Mouse (Mus musculus) lung, embryonic 15.5 days (tissue): ENCODE measurements around the gene Rdx. TPM values are rescaled to one million over a fixed set of nuclear protein-coding genes. Genes with fewer than 3 reads are reported as not detected.

Experiments used
- ATAC-seq: fragments of 200-750 bp; cut with Nextera tagmentation; 2 replicates; pipeline ENCODE4 v1.8.0; 2017; ENCODE audit warnings: moderate number of reproducible peaks, borderline replicate concordance; ENCODE audit not compliant: low FRiP score, low TSS enrichment; ENCODE audit errors: extremely low read depth
- H3K27ac ChIP-seq: fragments of 300-500 bp; sonication (generic); 2 replicates; pipeline ENCODE4 v1.5.1; 2015; ENCODE audit warnings: moderate library complexity, mild to moderate bottlenecking, inconsistent platforms
- H3K27me3 ChIP-seq: fragments of 300-500 bp; sonication (generic); 2 replicates; pipeline ENCODE4 v1.6.1; 2015; ENCODE audit warnings: inconsistent platforms
- H3K36me3 ChIP-seq: fragments of 300-500 bp; sonication (generic); 2 replicates; pipeline ENCODE4 v1.6.1; 2015; ENCODE audit warnings: inconsistent platforms
- H3K4me1 ChIP-seq: fragments of 300-500 bp; sonication (generic); 2 replicates; pipeline ENCODE4 v1.6.1; 2015; ENCODE audit warnings: inconsistent platforms
- H3K4me2 ChIP-seq: fragments of 300-500 bp; sonication (generic); 2 replicates; pipeline ENCODE4 v1.6.1; 2015; ENCODE audit warnings: inconsistent platforms, mild to moderate bottlenecking, moderate library complexity
- H3K4me3 ChIP-seq: fragments of 300-500 bp; sonication (generic); 2 replicates; pipeline ENCODE4 v1.5.1; 2015; ENCODE audit warnings: mild to moderate bottlenecking, inconsistent platforms
- H3K9ac ChIP-seq: fragments of 300-500 bp; sonication (generic); 2 replicates; pipeline ENCODE4 v1.6.1; 2015; ENCODE audit warnings: inconsistent platforms
- H3K9me3 ChIP-seq: fragments of 300-500 bp; sonication (generic); 2 replicates; pipeline ENCODE4 v1.6.1; 2016; ENCODE audit warnings: inconsistent platforms
- WGBS: fragments of 180-500 bp; shearing (Covaris S2); methylation state at CpG from one replicate; pipeline ENCODE4 v1.1.7; 2015; 5-methylcytosine and 5-hydroxymethylcytosine counted together
- polyA plus RNA-seq: library from polyadenylated mRNA; unstranded; fragments of >200 nt; fragmentation: Nextera tagmentation; extraction: Ambion mirVana; gene quantifications from 2 replicates; pipeline ENCODE4 v1.2.1, GENCODE M21; 2015

The Rdx gene
- polyA plus RNA-seq, 1 experiment from 2014 or later, result 132 TPM

DNA sequence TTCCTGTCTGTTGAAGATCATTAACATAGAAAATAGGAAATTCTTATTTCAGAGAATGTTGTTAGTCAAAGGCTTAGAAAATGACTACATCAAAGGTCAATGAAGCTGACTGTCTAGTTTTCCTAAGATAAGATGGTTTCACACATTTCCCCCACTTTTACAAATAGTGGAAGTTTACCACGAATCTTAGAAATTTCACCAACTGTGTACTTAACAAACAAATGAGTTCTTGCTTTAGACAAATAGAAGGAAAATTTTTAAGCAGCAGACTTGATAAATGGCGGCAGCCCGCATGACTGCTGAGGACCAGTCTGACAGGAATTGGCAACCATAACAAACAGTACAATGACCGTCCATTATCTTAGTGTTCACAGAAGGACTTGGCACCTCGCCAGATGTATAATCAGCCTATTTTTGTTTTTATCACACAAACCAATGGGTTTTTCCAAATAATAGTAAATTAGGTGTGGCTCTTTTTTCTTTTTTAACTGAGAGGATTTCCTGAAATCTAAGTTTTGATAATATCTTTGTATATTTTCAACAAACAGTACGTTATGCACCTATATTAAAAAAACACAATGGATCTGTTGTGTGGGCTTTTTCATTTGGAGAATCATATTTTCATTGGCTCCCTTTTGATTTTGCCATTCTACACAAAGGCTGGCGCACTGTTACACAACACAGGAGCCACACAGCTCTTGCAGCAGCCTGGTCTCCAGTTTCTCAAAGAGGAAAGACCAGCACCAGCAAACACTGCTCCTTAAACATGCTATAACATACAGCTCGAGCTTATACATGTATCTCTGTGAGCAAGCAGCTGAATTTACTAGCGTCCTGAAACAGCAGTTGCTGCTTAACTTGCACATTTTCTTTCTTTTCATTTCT is 18.2 kb upstream of the Rdx start:
- H3K4me3 ChIP-seq, result no peak overlapping the region
- no peaks in the 10 kb centered on the region for H3K27me3 ChIP-seq
- H3K4me2 ChIP-seq, result no peak overlapping the region
- no peak for ATAC-seq
- no peak overlapping the region for H3K27ac ChIP-seq
- H3K4me1 ChIP-seq, result peaks cover 10% of the 10 kb centered on the region
- H3K9me3 ChIP-seq, result no peaks in the 10 kb centered on the region
- no peak overlapping the region for H3K9ac ChIP-seq
- H3K36me3 ChIP-seq, result no peaks in the 10 kb centered on the region
- 26% methylated on average over 9 of the region's 9 CpGs for WGBS

DNA sequence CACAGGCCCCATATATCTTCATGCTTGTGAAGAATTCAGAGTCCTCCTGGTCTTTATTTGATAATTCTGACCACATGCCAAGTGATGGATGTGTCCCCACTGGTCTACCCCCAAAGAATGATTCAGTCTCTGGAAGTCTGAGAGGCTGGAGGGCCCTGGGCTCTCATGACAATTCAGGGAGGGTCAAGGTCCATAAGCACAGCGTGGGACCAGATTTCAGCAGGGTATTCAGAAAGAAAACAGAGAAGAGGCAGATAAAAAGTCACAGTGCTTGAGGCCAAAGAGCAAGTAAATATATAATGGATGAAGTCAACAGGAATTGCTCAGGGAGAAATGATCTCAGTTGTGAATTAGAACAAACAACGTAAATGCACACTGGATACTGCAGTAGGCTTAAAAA is 15.5 kb upstream of the Rdx start:
- Histone ChIP-seq H3K9ac (no peak overlapping the region), H3K4me2 (no peak overlapping the region), H3K4me1 (peaks cover 10% of the 10 kb centered on the region), H3K27me3 (no peaks in the 10 kb centered on the region), H3K9me3 (no peaks in the 10 kb centered on the region), H3K4me3 (no peak overlapping the region), H3K27ac (no peak overlapping the region), H3K36me3 (no peaks in the 10 kb centered on the region)
- 74% methylated on average over 2 of the region's 2 CpGs for WGBS
- ATAC-seq, result no peak

- Histone ChIP-seq H3K9ac (no peak overlapping the region), H3K4me2 (no peak overlapping the region), H3K36me3 (no peaks in the 10 kb centered on the region), H3K4me1 (no peaks in the 10 kb centered on the region), H3K9me3 (no peaks in the 10 kb centered on the region), H3K27ac (no peak overlapping the region), H3K27me3 (no peaks in the 10 kb centered on the region), H3K4me3 (no peak overlapping the region)
- no peak for ATAC-seq
- WGBS, result 70% methylated on average over 1 of the region's 1 CpGs
Measured at GRCm38 (mm10) chr9:52037493-52037892, 9.5 kb upstream of the Rdx start.

- Histone ChIP-seq H3K27ac (no peak overlapping the region), H3K4me3 (no peak overlapping the region), H3K27me3 (no peaks in the 10 kb centered on the region), H3K4me2 (no peak overlapping the region), H3K36me3 (no peaks in the 10 kb centered on the region), H3K4me1 (no peaks in the 10 kb centered on the region), H3K9me3 (no peaks in the 10 kb centered on the region), H3K9ac (no peak overlapping the region)
- 62% methylated on average over 2 of the region's 2 CpGs for WGBS
- no peak for ATAC-seq
Measured at GRCm38 (mm10) chr9:52041657-52042056, 5.3 kb upstream of the Rdx start.

- H3K4me1 ChIP-seq, result peaks cover 15% of the 10 kb centered on the region
- peak overlapping the region; percentile 98; the same call in 1 of the 2 replicates for H3K9ac ChIP-seq
- no peaks in the 10 kb centered on the region for H3K9me3 ChIP-seq
- H3K4me3 ChIP-seq, result peak overlapping the region; percentile 98
- 0 out of 2 replicates have a peak overlapping the region, but pooled peaks have one; percentile 99 for H3K27ac ChIP-seq
- peak overlapping the region; percentile 63 for H3K4me2 ChIP-seq
- H3K36me3 ChIP-seq, result no peaks in the 10 kb centered on the region
- no peaks in the 10 kb centered on the region for H3K27me3 ChIP-seq
- ATAC-seq, result no peak
- 28% methylated on average over 5 of the region's 5 CpGs for WGBS
Measured at GRCm38 (mm10) chr9:52046686-52047085, 287 bp upstream of the Rdx start.

DNA sequence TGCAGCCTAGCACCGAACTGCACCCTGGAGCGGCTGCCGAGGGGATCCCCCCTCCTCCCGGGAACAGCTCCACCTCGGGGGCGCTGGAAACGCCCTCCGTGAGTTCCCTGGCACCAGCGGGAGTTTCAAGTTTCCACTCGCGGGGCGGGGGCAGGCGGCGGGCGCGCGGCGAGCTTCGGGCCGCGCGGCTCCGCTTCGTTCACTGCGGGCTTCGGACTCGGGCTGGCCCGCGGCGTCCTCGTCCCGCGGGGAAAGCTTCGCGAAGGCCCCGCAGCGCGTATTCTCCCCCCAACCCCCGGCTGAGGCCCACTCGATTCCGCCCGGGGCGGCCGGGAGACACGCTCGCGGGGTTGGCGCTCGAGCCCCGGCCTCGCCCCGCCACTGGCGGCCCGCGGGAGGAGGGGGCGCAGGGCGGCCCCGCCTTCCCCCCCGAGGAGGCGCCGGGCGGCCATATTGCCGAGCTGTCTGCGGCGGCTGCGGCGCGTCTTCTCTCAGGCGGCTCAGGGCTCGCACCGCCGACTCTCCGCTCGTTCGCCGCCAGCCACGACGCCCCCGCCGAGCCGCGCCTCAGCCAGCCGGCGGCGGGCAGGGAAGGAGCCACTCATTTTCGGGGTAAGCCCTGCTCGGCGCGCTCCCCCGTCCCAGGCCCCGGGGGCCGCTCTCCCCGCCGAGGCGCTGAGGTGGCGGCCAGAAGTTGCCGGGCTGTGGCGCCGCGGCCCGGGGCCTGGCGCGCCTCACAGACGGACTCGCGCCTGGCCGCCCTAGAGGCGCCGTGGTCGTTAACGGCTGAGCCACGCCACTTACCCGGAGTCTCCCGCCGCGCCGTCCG is 1.1 kb downstream of the Rdx start:
- Histone ChIP-seq H3K4me1 (peaks cover 15% of the 10 kb centered on the region), H3K27me3 (no peaks in the 10 kb centered on the region), H3K9ac (peak overlapping the region; percentile 98), H3K4me2 (peak overlapping the region; percentile 63), H3K4me3 (peak overlapping the region; percentile 98), H3K9me3 (no peaks in the 10 kb centered on the region), H3K27ac (peak overlapping the region; percentile 99), H3K36me3 (no peaks in the 10 kb centered on the region)
- peak; percentile 94 for ATAC-seq
- under 1% methylated on average over 70 of the region's 118 CpGs for WGBS

DNA sequence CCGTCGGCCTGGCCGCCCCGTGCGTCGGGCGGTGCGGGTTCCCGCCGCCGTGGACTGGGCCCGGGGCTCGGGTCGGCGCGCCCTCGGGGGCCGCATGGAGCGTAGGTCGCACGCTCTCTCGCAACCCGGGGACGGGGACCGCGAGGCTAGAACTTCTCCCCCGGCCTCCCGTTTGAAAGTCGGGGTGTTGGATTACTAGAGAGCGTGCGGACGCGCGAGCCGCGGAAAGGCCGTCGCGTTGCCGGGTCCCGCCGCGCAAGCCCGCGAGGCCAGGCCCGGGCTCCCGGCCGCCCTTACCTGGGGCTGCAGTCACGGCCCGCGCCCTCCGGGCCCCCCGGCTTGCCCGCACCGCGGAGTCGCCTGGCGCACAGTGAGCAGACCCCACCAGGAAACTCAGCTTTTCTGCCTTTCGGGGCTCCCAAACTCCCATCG is 1.7 kb downstream of the Rdx start:
- peak; percentile 53; the same call in 1 of the 2 replicates for ATAC-seq
- no peaks in the 10 kb centered on the region for H3K36me3 ChIP-seq
- H3K4me3 ChIP-seq, result peak overlapping the region; percentile 98
- WGBS, result under 1% methylated on average over 60 of the region's 60 CpGs
- peak overlapping the region; percentile 98 for H3K9ac ChIP-seq
- no peaks in the 10 kb centered on the region for H3K9me3 ChIP-seq
- peak overlapping the region; percentile 63 for H3K4me2 ChIP-seq
- H3K27ac ChIP-seq, result peak overlapping the region; percentile 99
- H3K27me3 ChIP-seq, result no peaks in the 10 kb centered on the region
- peaks cover 15% of the 10 kb centered on the region for H3K4me1 ChIP-seq

DNA sequence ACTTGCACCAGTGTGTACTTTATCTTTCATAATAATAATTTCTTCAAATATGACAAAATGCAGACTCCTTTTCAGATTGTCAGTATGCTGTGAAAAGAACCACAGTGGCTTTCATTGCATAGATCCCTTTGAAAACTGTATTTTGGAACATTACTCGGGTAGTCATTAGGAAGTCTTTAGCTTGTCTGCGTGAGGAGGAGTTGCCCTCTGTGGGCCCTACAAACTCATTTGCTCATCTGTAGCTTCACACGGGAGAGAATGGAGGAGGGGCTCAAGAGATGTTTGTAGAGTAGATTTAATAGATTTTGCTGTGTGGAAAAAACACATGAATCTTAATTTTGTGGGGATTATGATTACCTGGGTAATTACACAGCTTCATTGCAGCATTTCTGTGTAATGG is 2.6 kb downstream of the Rdx start:
- no peaks in the 10 kb centered on the region for H3K9me3 ChIP-seq
- ATAC-seq, result no peak
- H3K27ac ChIP-seq, result no peak overlapping the region
- H3K36me3 ChIP-seq, result no peaks in the 10 kb centered on the region
- H3K4me1 ChIP-seq, result peaks cover 17% of the 10 kb centered on the region
- H3K4me2 ChIP-seq, result peak overlapping the region; percentile 63
- peak overlapping the region; percentile 98 for H3K4me3 ChIP-seq
- peak overlapping the region; percentile 98 for H3K9ac ChIP-seq
- WGBS, result under 1% methylated on average over 3 of the region's 3 CpGs
- no peaks in the 10 kb centered on the region for H3K27me3 ChIP-seq

DNA sequence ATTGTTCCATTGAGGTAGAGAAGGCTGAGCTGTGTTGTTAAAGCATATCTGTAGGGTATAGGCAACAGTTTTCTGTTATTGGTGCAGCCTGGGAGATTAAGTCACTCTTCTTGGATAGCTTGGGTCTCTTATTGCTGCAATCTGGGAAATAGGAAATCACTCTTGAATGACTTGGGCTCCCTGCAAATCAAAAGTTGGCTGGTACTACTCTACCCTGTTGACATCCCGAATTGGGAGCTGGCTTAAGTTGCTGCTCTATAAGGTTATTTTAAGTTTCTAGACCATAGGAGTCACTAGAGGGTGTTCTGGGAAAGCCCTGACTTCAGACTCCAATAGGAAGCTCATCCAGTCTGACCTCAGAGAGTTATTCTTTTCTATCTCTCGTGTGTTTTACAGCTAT is 3.4 kb downstream of the Rdx start:
- peak overlapping the region; percentile 63 for H3K4me2 ChIP-seq
- H3K9me3 ChIP-seq, result no peaks in the 10 kb centered on the region
- peaks cover 17% of the 10 kb centered on the region for H3K4me1 ChIP-seq
- no peaks in the 10 kb centered on the region for H3K27me3 ChIP-seq
- ATAC-seq, result no peak
- peak overlapping the region; percentile 11; the same call in 1 of the 2 replicates for H3K9ac ChIP-seq
- peak overlapping the region; percentile 98 for H3K4me3 ChIP-seq
- no peak overlapping the region for H3K27ac ChIP-seq
- WGBS, result 18% methylated on average over 2 of the region's 2 CpGs
- no peaks in the 10 kb centered on the region for H3K36me3 ChIP-seq

DNA sequence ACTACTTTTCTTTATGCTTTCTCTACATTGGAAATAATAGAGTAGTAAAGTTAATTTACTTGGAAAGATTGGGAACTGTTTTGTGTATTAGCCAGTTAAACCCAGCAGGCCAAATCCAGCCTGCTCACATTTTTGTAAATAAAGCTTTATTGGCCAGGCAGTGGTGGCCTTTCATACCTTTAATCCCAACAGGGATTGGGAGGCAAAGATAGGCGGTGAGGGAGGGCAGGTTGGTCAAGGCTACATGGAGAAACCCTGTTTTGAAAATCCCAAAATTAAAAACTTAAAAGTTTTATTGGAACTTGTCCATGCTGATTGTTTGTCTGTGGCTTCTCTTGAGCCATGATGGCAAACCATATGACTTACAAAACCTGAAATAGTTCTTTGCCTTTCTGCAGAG is 5.2 kb downstream of the Rdx start:
- H3K9me3 ChIP-seq, result no peaks in the 10 kb centered on the region
- H3K4me3 ChIP-seq, result no peak overlapping the region
- no peak overlapping the region for H3K27ac ChIP-seq
- H3K36me3 ChIP-seq, result no peaks in the 10 kb centered on the region
- H3K9ac ChIP-seq, result no peak overlapping the region
- 83% methylated on average over 1 of the region's 1 CpGs for WGBS
- peaks cover 13% of the 10 kb centered on the region for H3K4me1 ChIP-seq
- H3K27me3 ChIP-seq, result no peaks in the 10 kb centered on the region
- no peak overlapping the region for H3K4me2 ChIP-seq
- no peak for ATAC-seq

DNA sequence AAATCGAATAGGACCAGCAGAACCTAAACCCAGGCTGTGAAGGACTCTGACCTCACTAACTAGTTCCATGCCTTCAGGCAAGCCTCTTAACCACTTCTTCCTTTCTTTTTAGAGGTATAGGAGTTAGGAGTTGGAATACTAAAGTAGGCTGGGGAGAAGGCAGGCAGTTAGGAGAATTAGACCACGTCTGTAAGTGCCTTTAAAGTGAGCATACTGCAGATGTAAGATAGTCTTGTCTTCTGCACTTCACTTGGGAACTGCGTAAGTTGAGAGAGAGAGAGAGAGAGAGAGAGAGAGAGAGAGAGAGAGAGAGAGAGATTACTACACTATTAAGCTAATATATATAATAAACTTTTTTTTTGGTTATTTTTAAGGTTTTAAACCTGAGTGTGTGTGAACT is 8.3 kb downstream of the Rdx start:
- Histone ChIP-seq H3K36me3 (no peaks in the 10 kb centered on the region), H3K4me1 (peaks cover 18% of the 10 kb centered on the region), H3K9me3 (no peaks in the 10 kb centered on the region), H3K4me3 (no peak overlapping the region), H3K27ac (no peak overlapping the region), H3K27me3 (no peaks in the 10 kb centered on the region), H3K9ac (no peak overlapping the region), H3K4me2 (no peak overlapping the region)
- ATAC-seq, result no peak
- WGBS, result 73% methylated on average over 3 of the region's 3 CpGs

GRCm38 (mm10) chr9:52059788-52060187 is 12.8 kb downstream of the Rdx start:
- H3K9ac ChIP-seq, result no peak overlapping the region
- WGBS, result 60% methylated on average over 2 of the region's 2 CpGs
- H3K36me3 ChIP-seq, result peaks cover 25% of the 10 kb centered on the region
- H3K4me3 ChIP-seq, result no peak overlapping the region
- no peak for ATAC-seq
- H3K9me3 ChIP-seq, result no peaks in the 10 kb centered on the region
- H3K27ac ChIP-seq, result no peak overlapping the region
- peaks cover 8% of the 10 kb centered on the region; the same call in 1 of the 2 replicates for H3K4me1 ChIP-seq
- no peak overlapping the region for H3K4me2 ChIP-seq
- H3K27me3 ChIP-seq, result no peaks in the 10 kb centered on the region
